Mouse (Mus musculus) megakaryocyte, embryonic 14.5 days (primary cell): ENCODE results near the gene Tbxa2r.

Source experiments
- FLI1 ChIP-seq: IDR thresholded peaks from 2 replicates; pipeline ENCODE4 v1.6.1; 2012; ENCODE audit warnings: low read length, inconsistent platforms, mixed read lengths
- GATA1 ChIP-seq: IDR thresholded peaks from 3 replicates; pipeline ENCODE4 v1.6.1; 2012; ENCODE audit warnings: mixed read lengths, low read length, inconsistent platforms, borderline replicate concordance

- TF ChIP-seq GATA1 (no peak), FLI1 (no peak)
Observed at GRCm38 (mm10) chr10:81350351-81351063, 22.0 kb downstream of the Tbxa2r start, which contains the start of gene Hmg20b.
